Mouse (Mus musculus) layer of hippocampus, postnatal 10 days (tissue): ENCODE measurements at regions not wholly inside any gene's neighbourhood (a gene's known extent, or its start where the extent isn't known, plus 50 kb on each side); places are given as distances from the start of the nearest gene placed in this dataset.

Source experiments
- DNase-seq, 2 experiments: peaks; one replicate each; pipeline ENCODE4 v3.0.0; 2021; ENCODE audit warnings: low spot score in 2 of 2

GRCm38 (mm10) chr1:138011581-138011980 is 163.9 kb downstream of the Ptprc start:
- DNase-seq, result no peak

- DNase-seq, result peak in 1 of 2 experiments; percentile 15
Observed at GRCm38 (mm10) chr1:138010910-138011477, 164.5 kb downstream of the Ptprc start.

- DNase-seq, result no peak
Observed at GRCm38 (mm10) chr1:138006811-138007210, 168.7 kb downstream of the Ptprc start.

GRCm38 (mm10) chr1:138004319-138004718 is 171.2 kb downstream of the Ptprc start:
- DNase-seq, result no peak

GRCm38 (mm10) chr1:137999268-137999900 is 176.1 kb downstream of the Ptprc start:
- no peak for DNase-seq

GRCm38 (mm10) chr1:137996041-137996440 is 179.5 kb downstream of the Ptprc start:
- DNase-seq, result no peak

- DNase-seq, result no peak
Observed at GRCm38 (mm10) chr1:137991936-137992335, 183.6 kb downstream of the Ptprc start.

- no peak for DNase-seq
Observed at GRCm38 (mm10) chr1:137991412-137991811, 184.1 kb downstream of the Ptprc start.

- DNase-seq, result no peak
Observed at GRCm38 (mm10) chr1:137973406-137973805, 202.1 kb downstream of the Ptprc start.

GRCm38 (mm10) chr1:137972620-137973350 is 202.7 kb downstream of the Ptprc start:
- DNase-seq, result no peak

- DNase-seq, result peak in 1 of 2 experiments; percentile 29
Observed at GRCm38 (mm10) chr1:137966151-137966836, 209.2 kb downstream of the Ptprc start.

GRCm38 (mm10) chr1:137963656-137964055 is 211.9 kb downstream of the Ptprc start:
- no peak for DNase-seq

GRCm38 (mm10) chr1:137958040-137958439 is 217.5 kb downstream of the Ptprc start:
- DNase-seq, result no peak

GRCm38 (mm10) chr1:137955993-137956392 is 219.5 kb downstream of the Ptprc start:
- DNase-seq, result no peak

GRCm38 (mm10) chr1:137955139-137955538 is 220.4 kb downstream of the Ptprc start:
- DNase-seq, result no peak

GRCm38 (mm10) chr1:137953369-137953768 is 222.1 kb downstream of the Ptprc start:
- DNase-seq, result no peak

GRCm38 (mm10) chr1:137952777-137953176 is 222.7 kb downstream of the Ptprc start:
- DNase-seq, result no peak

- no peak for DNase-seq
Observed at GRCm38 (mm10) chr1:137947900-137948299, 227.6 kb downstream of the Ptprc start.

- no peak for DNase-seq
Observed at GRCm38 (mm10) chr1:137941776-137942522, 233.6 kb downstream of the Ptprc start.

GRCm38 (mm10) chr1:137935746-137936145 is 239.8 kb downstream of the Ptprc start:
- no peak for DNase-seq

- DNase-seq, result no peak
Observed at GRCm38 (mm10) chr1:137929764-137930163, 245.7 kb downstream of the Ptprc start.
